Mouse (Mus musculus) c-Kit-positive CD71-negative TER-119-negative erythroid progenitor cells, embryonic 14.5 days (primary cell): ENCODE results near the gene Atp9a.

Experiments used
- DNase-seq: peaks from one replicate; pipeline ENCODE4 v3.0.0-alpha.2; 2013; ENCODE audit warnings: low read depth

Atp9a gene

DNA sequence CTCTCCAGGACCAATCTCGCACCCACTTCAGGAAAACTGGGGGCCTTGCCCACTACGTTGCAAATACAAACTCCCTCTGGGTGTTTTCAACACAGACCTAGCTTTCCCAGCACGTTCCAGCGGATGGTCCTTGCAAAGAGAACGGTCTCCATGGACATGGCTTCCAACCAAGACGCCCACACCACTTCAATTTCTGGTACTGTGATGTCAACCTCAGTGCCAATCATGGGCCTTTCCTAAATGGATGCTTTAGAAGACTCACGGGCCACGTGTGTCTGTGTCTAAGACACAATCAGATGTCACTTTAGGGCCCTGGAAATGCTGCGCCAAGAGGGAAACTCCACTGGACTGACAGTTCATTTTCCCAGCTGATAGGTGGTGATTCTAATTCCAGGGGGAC, 60.7 kb downstream of the Atp9a start:
- no peak for DNase-seq

- no peak for DNase-seq
Measured at GRCm38 (mm10) chr2:168679381-168680199, 62.6 kb downstream of the Atp9a start.

DNA sequence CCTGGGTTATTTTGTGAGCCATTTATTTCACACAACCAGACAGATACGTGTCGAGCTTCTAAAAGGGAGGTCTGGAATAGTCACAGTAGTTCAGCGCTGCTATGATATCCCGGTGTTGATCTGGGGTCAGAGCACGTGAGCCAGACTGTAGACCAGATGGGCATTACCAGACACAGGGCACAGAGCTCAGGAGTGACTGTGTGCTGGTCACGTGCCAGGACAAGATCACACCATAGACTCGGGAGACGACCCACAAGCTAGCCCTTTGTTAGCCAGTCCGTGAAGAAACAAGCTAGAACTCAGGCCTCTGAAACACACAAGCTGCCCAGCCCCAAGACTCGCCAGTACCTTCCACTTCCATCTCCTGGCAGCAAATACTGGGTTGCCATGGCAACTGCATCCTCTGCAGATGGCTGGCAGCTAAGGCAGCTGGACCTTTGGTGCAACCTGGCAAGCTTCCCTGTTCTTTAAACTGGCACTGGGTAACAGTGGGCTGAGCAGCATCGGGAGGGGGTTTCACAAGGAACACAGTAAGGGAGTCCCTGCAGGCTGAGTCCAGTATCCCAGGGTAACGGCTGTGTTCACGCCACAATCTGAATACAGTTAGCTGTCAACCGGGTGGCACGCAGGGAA, 63.4 kb downstream of the Atp9a start:
- DNase-seq, result no peak

DNA sequence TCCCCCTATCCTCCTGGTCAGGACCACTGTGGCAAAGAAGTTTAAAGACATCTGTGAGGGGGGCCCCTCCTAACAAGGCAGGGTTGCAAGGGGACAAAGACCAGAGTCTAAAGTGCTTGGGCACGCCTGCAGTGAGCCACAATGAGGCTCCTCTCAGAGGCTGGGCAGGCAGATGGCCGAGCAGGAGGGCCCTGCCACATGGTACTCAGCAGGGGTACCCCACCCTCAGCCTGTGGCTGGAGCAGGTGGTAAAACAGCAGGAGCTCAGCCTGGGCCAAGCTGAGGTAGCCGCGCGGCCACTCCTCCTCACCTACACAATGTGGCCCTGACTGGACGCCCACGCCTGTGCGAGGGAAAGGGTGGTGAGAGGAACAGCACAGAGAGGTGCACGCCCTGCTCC, 64.6 kb downstream of the Atp9a start:
- DNase-seq, result no peak

- DNase-seq, result no peak
Measured at GRCm38 (mm10) chr2:168671724-168672123, 70.5 kb downstream of the Atp9a start.

DNA sequence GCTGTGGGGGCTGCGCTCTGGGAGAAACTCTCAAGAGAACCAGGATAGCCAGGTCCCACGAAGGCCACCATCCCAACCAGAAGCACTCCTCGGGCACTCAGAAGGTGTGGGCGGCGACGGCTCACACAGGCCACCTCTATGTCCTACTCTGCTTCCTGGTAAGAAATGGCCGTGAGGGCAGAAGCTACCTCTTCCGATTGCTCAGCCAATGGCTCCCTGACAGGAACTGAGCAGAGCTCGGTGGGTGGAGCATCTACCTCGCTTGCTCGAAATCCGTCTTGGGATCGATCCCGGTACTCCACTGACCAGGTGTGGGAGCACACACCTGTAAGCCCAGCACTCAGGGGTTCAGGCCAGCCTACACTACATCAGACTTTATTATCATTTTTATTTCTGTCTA, 72.0 kb downstream of the Atp9a start:
- DNase-seq, result no peak

DNA sequence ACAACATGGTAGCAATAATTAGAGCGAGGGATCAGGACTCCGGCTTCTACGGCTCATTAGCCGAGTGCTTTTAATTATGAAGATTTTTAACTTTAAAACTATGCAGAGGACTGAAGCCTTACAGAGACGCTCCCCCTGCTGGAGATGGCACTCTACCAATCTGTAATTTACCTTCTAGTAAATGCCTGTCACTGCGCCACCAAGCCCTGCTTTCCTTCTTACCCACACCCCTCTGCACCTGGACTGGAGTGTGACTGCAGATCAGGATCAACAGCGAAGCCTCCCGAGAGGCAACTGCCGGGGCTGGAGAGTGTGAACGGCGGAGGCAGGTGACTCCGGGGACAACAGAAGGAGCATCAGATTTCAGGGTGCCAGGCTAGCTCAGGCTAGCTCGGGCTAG, 72.4 kb downstream of the Atp9a start:
- no peak for DNase-seq

DNA sequence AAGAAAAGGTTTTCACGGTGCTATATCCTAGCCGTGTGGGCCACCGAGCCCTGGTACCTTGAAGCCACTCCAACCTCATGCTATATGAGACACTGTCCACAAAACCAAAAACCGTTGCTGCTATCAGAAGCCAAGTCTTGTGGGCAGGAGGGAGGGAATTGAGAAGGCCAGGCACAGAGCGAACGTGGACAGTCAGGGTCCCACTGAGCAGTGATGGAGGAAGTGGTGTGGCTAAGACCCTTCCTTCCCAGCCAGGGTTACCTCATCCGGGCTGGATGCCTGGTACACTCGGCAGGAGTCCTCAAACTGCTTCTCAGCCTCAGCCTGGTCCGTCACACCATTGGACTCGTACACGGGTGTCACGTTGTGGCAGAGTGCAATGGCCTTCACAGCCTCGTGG, 74.5 kb downstream of the Atp9a start:
- DNase-seq, result no peak

GRCm38 (mm10) chr2:168665680-168666079, 76.5 kb downstream of the Atp9a start:
- DNase-seq, result no peak

DNA sequence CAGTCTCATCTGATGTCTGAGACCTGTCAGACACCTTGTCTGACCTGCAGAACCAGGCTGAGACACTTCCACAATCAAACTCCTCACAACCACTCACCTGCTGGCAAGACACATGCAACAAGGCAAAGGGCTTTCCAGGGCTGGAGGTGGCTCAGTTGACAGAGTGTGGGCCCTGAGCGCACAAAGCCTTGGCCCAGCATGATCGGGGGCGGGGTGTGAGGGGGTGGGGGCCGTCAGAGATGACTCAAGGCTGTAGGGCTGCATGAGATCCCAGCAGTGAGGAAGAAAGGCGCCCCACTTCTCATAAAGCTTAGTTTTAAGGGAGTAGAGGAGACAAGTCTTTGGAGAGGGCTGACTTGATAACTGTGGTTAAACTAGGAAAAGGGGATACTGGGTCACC, 78.5 kb downstream of the Atp9a start:
- no peak for DNase-seq

DNA sequence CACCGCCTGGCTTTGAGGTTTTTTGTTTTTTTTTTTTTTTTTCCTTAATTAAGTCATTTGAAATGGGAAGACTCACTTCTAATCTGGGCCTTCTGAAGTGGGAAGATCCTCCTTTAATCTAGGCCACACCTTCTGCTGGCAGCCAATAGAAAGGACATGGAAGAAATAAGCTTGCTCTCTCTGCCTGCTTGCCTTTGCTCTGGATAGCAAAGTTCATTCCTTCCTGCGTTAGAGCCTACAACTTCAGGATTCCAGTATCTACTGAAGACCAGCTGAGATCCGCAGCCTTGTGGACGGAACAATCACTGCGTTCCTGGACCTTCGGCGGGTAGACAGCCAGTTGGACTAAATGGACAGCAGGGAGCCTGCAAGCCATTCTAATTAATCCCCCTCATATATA, 79.0 kb downstream of the Atp9a start:
- DNase-seq, result no peak

GRCm38 (mm10) chr2:168661802-168662201, 80.4 kb downstream of the Atp9a start:
- DNase-seq, result no peak

DNA sequence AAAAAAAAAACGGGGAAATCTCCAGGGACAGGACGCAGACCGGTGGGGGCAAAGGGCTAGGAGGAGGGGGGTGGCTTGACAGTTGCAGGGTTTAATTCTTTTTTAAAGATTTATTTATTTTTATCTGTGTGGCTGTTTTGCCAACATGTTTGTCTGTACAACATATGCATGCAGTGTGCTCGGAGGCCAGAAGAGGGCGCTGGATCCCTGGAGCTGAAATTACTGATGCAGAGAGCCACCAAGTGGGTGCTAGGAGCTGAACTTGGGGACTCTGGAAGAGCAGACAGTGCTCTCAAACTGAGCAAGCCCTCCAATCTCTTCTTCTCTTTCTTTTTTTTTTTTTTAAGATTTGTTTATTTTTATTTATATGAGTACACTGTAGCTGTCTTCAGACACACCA, 81.9 kb downstream of the Atp9a start:
- no peak for DNase-seq

GRCm38 (mm10) chr2:168658551-168658950, 83.7 kb downstream of the Atp9a start:
- no peak for DNase-seq

DNA sequence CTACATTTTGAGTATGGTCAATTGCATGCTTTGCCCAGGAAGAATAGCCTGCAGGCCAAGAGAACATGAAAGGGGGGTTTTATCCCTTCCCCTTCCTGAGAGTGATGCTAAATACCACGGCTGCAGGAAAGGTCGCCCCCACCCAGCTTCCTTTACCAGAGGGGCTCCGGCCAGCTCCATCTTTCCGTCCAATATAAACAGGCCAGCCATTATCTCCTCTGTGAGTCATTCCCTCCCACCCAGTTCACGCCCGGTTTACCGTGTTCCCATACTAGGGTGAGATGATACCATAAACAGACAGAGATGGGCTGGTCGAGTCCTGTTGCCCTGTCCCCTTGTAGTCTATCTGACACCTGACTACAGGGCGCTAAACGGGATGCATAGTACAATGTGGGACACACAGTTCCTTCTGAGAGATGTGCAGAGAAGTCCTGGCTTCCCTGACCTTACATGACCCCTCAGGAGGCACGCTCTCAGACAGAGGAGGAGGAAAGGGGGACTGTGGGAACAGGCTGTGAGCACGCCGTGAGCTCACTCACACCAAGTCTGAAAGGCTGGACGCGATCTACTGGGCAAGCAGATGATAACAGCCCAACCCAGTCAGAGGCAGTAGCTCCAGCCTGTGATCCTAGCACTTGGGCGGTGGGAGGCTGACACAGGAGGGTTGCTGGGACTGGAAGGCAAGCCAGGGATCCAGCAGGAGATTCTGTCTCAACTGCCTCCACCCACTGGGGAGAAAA, 85.5 kb downstream of the Atp9a start:
- no peak for DNase-seq

- no peak for DNase-seq
Measured at GRCm38 (mm10) chr2:168654983-168655669, 87.1 kb downstream of the Atp9a start.

DNA sequence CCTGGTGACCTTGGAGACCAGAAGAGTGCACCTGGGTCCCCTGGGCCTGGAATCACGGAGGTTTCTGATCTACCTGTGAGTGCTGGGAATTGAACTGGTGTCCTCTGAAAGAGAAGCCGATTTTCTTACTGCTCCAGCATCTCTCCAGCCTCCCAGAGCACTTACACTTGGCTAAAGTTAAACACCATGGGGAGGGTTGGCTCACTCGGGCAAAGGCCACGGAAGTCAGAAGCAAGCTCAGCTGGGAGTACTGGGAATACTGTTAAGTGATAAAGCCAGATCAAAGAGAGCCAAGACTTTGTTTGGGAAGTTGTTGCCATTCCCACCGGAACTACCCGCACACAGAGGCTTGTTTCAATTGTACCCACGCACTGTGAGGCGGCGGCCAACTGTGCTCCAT, 87.7 kb downstream of the Atp9a start:
- DNase-seq, result no peak

- DNase-seq, result peak; percentile 32
Measured at GRCm38 (mm10) chr2:168651757-168652156, 90.5 kb downstream of the Atp9a start.

GRCm38 (mm10) chr2:168648171-168648570, 94.0 kb downstream of the Atp9a start:
- DNase-seq, result no peak

GRCm38 (mm10) chr2:168644855-168645254, 97.4 kb downstream of the Atp9a start:
- no peak for DNase-seq

DNA sequence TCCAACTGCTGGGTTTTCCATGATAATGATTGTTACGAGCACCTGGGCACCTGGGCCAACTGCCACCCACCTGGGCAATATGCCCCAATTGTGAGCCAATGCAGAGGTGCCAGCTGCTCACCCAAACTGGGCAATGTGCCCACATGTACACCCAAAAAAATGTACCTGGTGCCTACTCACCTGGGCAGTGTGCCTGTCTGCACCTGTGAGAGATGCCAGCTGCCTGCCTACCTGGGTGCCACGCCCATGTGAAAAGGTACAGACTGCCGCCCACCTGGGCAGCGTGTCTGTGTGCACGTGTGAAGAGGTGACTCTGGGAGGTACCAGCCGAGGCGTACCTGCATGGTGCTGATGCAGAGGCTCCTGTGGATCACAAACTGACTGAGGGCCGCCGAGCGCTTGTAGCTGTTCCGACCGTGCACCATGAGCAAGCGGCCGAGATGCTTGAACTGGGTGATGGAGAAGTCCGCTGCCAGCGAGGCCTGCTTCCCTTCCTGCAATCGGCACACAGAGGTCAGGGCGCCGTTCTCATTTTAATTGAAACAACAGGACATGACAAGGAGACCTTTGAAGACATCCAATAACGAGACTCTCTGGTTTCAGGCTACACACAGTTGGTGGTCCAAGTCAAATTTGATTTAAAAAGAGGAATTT, 98.6 kb downstream of the Atp9a start:
- no peak for DNase-seq

DNA sequence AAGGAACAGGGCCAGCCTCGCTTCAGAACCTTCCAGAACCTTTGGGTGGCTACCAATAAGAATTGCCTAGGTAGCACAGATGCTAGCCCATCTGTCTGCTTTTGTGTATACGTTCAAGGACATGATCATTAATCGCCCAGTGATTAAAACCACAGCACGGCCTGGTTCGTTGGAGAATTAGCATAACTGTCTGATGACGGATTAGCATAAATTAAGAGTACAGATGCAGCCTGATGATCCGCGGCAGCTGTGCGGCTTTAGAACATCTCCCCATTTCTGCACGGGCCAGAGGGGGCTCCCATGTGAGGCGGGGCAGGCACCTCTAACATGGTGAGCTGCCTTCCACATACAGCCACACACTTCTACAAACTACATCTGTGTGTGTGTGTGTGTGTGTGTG, 100.0 kb downstream of the Atp9a start:
- DNase-seq, result no peak
